10 mouse cellular contexts compared by ENCODE assay signal in the genomic region with DNA sequence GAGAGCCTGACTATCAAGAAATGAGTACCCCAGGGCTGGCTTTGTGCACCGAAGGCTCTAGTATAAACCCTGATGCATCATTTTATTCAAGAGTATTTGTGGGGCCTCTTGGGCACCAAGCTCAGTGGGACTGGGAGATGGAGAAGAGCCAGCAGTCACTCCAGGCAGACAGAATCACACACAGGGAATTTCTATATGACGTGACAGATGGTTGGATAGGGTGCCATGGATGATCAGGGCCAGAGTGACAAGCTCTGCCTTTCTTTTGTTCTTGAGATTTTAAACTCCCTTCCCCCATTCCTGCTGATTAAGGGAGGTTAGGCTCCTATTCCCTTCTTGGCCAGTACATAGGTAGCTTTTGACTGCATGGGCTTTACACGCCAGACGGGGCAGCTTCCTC.
DNase-seq lines count a peak whose midpoint lies in the region; ATAC-seq and TF ChIP-seq lines count a peak whose summit lies in the region.
"Had no signal": no experiment of that assay in that cellular context is flagged by ENCODE, and none has a peak within 500 bp of the region (broad histone marks: within the 10 kb centered on the region; RNA-seq: fewer than 3 reads in every experiment).

No protein-coding gene starts in this region.

- DNase-seq in liver, embryonic 13.5 days: no peak
- no peak for DNase-seq in liver, postnatal 0 days
- DNase-seq in limb, embryonic 10.5 days (ENCODE audit: low spot score): no peak
- no peak for DNase-seq in spleen, postnatal 4 days (ENCODE audit: low spot score in 2 of 2)
- DNase-seq: lung, adult 18-20 months; right cerebral cortex, adult 18-20 months had no signal

- no peak for TF ChIP-seq EP300 in liver, postnatal 0 days (IDR thresholded peaks at IDR 0.05; ENCODE audit: low read depth)

- 0 out of 2 replicates have a peak, but pooled peaks cover 5% of the 10 kb centered on the region for H3K36me3 ChIP-seq in liver, embryonic 13.5 days
- H3K36me3 ChIP-seq in liver, postnatal 0 days (replicated peaks; ENCODE audit: insufficient read depth, low read length): 0 out of 2 replicates have a peak, but pooled peaks cover 3% of the 10 kb centered on the region
- no peaks in the 10 kb centered on the region for H3K36me3 ChIP-seq in forebrain, embryonic 15.5 days
- peaks cover 58% of the 10 kb centered on the region for H3K36me3 ChIP-seq in limb, embryonic 10.5 days
- no peaks in the 10 kb centered on the region for H3K36me3 ChIP-seq in stomach, embryonic 14.5 days (ENCODE audit: control insufficient read depth, insufficient read depth, low read length)

- H3K27ac ChIP-seq in liver, embryonic 13.5 days: peak overlapping the region; percentile 60; the same call in 1 of the 2 replicates
- H3K27ac ChIP-seq in liver, postnatal 0 days (ENCODE audit: low read depth): no peak overlapping the region
- peak overlapping the region; percentile 86 for H3K27ac ChIP-seq in forebrain, embryonic 15.5 days (replicated peaks)
- H3K27ac ChIP-seq in limb, embryonic 10.5 days: peak overlapping the region; percentile 72
- H3K27ac ChIP-seq in stomach, embryonic 14.5 days (ENCODE audit: low read length): 0 out of 2 replicates have a peak overlapping the region, but pooled peaks have one; percentile 81

- H3K4me2 ChIP-seq in liver, embryonic 13.5 days: no peak overlapping the region
- no peak overlapping the region for H3K4me2 ChIP-seq in liver, postnatal 0 days (ENCODE audit: low read depth, low read length)
- 0 out of 2 replicates have a peak overlapping the region, but pooled peaks have one; percentile 3 for H3K4me2 ChIP-seq in forebrain, embryonic 15.5 days (replicated peaks)
- no peak overlapping the region for H3K4me2 ChIP-seq in stomach, embryonic 14.5 days (replicated peaks; ENCODE audit: low read depth, low read length)

- WGBS in liver, embryonic 13.5 days (ENCODE audit: insufficient replicate concordance): 83% methylated on average over 4 of the region's 4 CpGs
- WGBS in liver, postnatal 0 days (ENCODE audit: insufficient replicate concordance): 91% methylated on average over 4 of the region's 4 CpGs
- 38% methylated on average over 4 of the region's 4 CpGs for WGBS in forebrain, embryonic 15.5 days
- 81% methylated on average over 4 of the region's 4 CpGs for WGBS in limb, embryonic 10.5 days
- 72% methylated on average over 4 of the region's 4 CpGs for WGBS in stomach, embryonic 14.5 days

- no peak for ATAC-seq in liver, embryonic 13.5 days (ENCODE audit: low read depth)
- no peak for ATAC-seq in liver, postnatal 0 days
- ATAC-seq in forebrain, embryonic 15.5 days (replicated peaks): no peak
- no peak for ATAC-seq in stomach, embryonic 14.5 days (ENCODE audit: insufficient number of reproducible peaks, insufficient read depth, low FRiP score, low read depth)
- no peak for ATAC-seq in frontal cortex, adult (ENCODE audit: low TSS enrichment)
- ATAC-seq: inflammation-experienced regulatory T-cells, adult 6 months had no signal

- TF ChIP-seq CTCF in liver, postnatal 0 days (IDR thresholded peaks at IDR 0.05; ENCODE audit: low read depth): no peak

- H3K4me3 ChIP-seq in liver, embryonic 13.5 days (replicated peaks): no peak overlapping the region
- no peak overlapping the region for H3K4me3 ChIP-seq in liver, postnatal 0 days (ENCODE audit: low read depth, low read length)
- no peak overlapping the region for H3K4me3 ChIP-seq in forebrain, embryonic 15.5 days
- no peak overlapping the region for H3K4me3 ChIP-seq in limb, embryonic 10.5 days
- no peak overlapping the region for H3K4me3 ChIP-seq in stomach, embryonic 14.5 days (ENCODE audit: low read depth, low read length)

- H3K27me3 ChIP-seq in liver, embryonic 13.5 days: no peaks in the 10 kb centered on the region
- H3K27me3 ChIP-seq in liver, postnatal 0 days (ENCODE audit: insufficient read depth, low read length): no peaks in the 10 kb centered on the region
- no peaks in the 10 kb centered on the region for H3K27me3 ChIP-seq in forebrain, embryonic 15.5 days
- no peaks in the 10 kb centered on the region for H3K27me3 ChIP-seq in limb, embryonic 10.5 days (ENCODE audit: low read depth, poor library complexity, severe bottlenecking)
- H3K27me3 ChIP-seq in stomach, embryonic 14.5 days (ENCODE audit: control insufficient read depth, insufficient read depth, low read length): no peaks in the 10 kb centered on the region

- H3K9me3 ChIP-seq in liver, embryonic 13.5 days (replicated peaks): no peaks in the 10 kb centered on the region
- H3K9me3 ChIP-seq in liver, postnatal 0 days (ENCODE audit: low read length): no peaks in the 10 kb centered on the region
- no peaks in the 10 kb centered on the region for H3K9me3 ChIP-seq in forebrain, embryonic 15.5 days
- H3K9me3 ChIP-seq in limb, embryonic 10.5 days (replicated peaks): no peaks in the 10 kb centered on the region
- H3K9me3 ChIP-seq in stomach, embryonic 14.5 days (ENCODE audit: control insufficient read depth, low read depth, low read length): no peaks in the 10 kb centered on the region

- no peak overlapping the region for H3K9ac ChIP-seq in liver, embryonic 13.5 days
- no peak overlapping the region for H3K9ac ChIP-seq in liver, postnatal 0 days (replicated peaks)
- no peak overlapping the region for H3K9ac ChIP-seq in forebrain, embryonic 15.5 days (replicated peaks)
- H3K9ac ChIP-seq in stomach, embryonic 14.5 days (replicated peaks; ENCODE audit: low read depth, low read length): no peak overlapping the region

- peaks cover 95% of the 10 kb centered on the region for H3K4me1 ChIP-seq in liver, embryonic 13.5 days (replicated peaks)
- peaks cover 61% of the 10 kb centered on the region for H3K4me1 ChIP-seq in liver, postnatal 0 days (ENCODE audit: insufficient read depth)
- H3K4me1 ChIP-seq in forebrain, embryonic 15.5 days: peaks cover 82% of the 10 kb centered on the region
- peaks cover 96% of the 10 kb centered on the region for H3K4me1 ChIP-seq in limb, embryonic 10.5 days
- peaks cover 59% of the 10 kb centered on the region for H3K4me1 ChIP-seq in stomach, embryonic 14.5 days (ENCODE audit: control insufficient read depth, insufficient read depth, low read length)
